Mouse (Mus musculus): ENCODE data around the gene Higd2a. TPM values are rescaled to one million over a fixed set of nuclear protein-coding genes. Genes with fewer than 3 reads are reported as not detected.

The Higd2a gene
- polyA plus RNA-seq, 1 experiment from 2014 or later: 183 TPM

DNA sequence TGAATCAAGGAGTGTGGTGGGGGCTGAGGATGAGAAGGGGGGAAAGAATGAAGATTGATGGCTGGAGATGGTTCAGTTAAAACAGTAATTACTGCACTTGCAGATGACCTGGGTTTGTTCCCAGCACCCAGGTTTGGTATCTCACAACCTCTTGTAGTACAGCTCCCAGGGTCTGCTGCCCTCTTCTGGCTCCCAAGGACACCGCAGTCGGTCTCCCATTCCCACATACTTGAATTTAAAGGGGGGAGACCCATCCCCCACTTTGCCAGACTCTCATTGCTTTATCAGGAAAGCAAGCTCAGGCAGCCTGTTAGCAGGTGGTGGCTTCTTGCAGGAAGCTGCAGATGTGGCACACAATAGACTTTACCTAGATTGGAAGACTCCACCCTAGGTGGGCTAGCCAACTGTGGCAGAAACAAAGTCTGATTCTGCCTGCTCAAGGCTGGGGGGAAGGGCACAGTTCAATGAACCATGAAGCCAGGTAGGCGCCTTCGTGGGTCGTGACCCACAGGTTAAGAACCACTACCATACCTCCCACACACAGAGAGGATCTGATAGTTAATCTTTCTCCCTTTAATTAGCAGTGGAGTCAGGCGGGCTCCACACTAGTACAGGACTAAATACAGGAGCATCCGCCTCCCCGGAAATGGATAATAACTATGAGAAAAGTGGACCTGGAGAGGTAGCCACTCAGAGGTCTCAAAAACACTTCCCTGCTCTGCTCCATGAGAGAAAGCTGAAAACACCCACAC is 24.2 kb upstream of the Higd2a start:
- WGBS: 36% methylated on average over 8 of the region's 8 CpGs
- Histone ChIP-seq H3K4me1 (peaks cover 9% of the 10 kb centered on the region), H3K9ac (no peak overlapping the region), H3K36me3 (peaks cover 13% of the 10 kb centered on the region), H3K4me2 (replicated peaks) (peak overlapping the region; percentile 82), H3K27ac (replicated peaks) (peak overlapping the region; percentile 59; the same call in 1 of the 2 replicates), H3K27me3 (no peaks in the 10 kb centered on the region; the same call in 1 of the 2 replicates), H3K9me3 (replicated peaks) (no peaks in the 10 kb centered on the region), H3K4me3 (replicated peaks) (peak overlapping the region; percentile 97)
- ATAC-seq (ENCODE audit: insufficient number of reproducible peaks, low FRiP score, low TSS enrichment, low read depth): peak; percentile 47

DNA sequence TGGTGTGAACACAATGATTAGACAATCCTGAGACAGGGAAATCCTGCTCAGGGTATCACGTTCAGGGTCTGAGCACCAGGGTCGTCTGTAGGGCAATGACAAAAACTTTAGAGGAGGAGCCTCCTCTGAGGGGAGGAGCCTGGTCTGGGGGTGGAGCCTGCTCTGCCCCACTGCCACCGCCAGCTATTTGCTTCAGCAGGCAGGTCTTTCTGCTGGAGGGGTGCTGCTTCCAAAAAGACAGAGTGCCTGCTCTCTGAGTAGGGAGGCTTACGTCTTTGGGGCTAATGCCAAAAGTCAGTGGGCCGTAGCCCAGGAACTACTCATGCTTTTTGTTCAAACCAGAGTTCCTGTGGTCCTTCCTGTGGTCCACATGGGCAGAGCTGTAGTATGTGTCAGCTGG is 21.6 kb upstream of the Higd2a start:
- ATAC-seq (ENCODE audit: insufficient number of reproducible peaks, low FRiP score, low TSS enrichment, low read depth): no peak
- Histone ChIP-seq H3K27ac (replicated peaks) (no peak overlapping the region), H3K27me3 (no peaks in the 10 kb centered on the region; the same call in 1 of the 2 replicates), H3K4me1 (peaks cover 9% of the 10 kb centered on the region), H3K4me2 (replicated peaks) (no peak overlapping the region), H3K9me3 (replicated peaks) (no peaks in the 10 kb centered on the region), H3K4me3 (replicated peaks) (no peak overlapping the region), H3K9ac (no peak overlapping the region), H3K36me3 (no peaks in the 10 kb centered on the region)
- WGBS: 44% methylated on average over 5 of the region's 5 CpGs

DNA sequence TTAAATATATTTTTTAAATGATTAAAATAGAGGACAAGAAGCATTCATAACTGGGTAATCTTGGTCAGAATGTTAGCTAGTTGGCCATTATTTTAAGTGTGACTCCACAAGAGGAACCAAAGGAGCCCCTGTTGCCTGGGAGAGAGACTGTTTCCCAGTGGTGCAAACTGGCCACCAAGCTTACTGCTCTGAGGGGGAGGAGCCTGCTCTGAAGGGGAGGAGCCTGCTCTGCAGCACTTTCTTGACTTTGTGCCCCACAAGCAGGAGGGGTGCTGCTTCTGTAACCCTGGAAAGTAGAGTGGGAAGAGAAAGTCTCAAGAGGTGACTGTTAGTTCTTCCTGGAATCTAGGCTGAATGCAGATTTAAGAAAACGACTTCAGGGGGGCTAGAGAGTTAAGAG is 20.7 kb upstream of the Higd2a start:
- H3K4me2 ChIP-seq (replicated peaks): no peak overlapping the region
- WGBS: 35% methylated on average over 1 of the region's 1 CpGs
- no peaks in the 10 kb centered on the region for H3K9me3 ChIP-seq (replicated peaks)
- ATAC-seq (ENCODE audit: insufficient number of reproducible peaks, low FRiP score, low TSS enrichment, low read depth): no peak
- no peaks in the 10 kb centered on the region for H3K36me3 ChIP-seq
- no peak overlapping the region for H3K9ac ChIP-seq
- H3K4me3 ChIP-seq (replicated peaks): no peak overlapping the region
- H3K27ac ChIP-seq (replicated peaks): no peak overlapping the region
- no peaks in the 10 kb centered on the region; the same call in 1 of the 2 replicates for H3K27me3 ChIP-seq
- peaks cover 3% of the 10 kb centered on the region for H3K4me1 ChIP-seq

DNA sequence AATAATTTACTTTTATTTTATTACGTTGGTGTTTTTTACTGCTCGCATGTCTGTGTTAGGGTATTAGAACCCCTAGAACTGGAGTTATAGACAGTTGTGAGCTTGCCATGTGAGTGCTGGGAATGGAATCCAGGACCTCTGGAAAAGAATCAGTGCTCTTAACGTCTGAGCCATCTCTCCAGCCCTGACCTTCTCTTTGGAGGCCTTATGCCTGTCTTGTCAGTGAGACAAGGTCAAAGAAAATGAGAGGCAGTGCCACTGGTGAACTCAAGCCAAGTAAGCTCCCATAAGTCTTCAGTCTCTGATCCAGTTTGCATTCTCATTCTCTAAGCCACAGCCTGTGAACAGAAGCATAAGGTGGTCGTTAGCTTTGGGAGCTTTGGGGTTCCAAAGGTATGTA is 19.3 kb upstream of the Higd2a start:
- H3K9me3 ChIP-seq (replicated peaks): no peaks in the 10 kb centered on the region
- no peak overlapping the region for H3K4me2 ChIP-seq (replicated peaks)
- H3K9ac ChIP-seq: no peak overlapping the region
- H3K36me3 ChIP-seq: no peaks in the 10 kb centered on the region
- no peak overlapping the region for H3K4me3 ChIP-seq (replicated peaks)
- no peak for ATAC-seq (ENCODE audit: insufficient number of reproducible peaks, low FRiP score, low TSS enrichment, low read depth)
- no peak overlapping the region for H3K27ac ChIP-seq (replicated peaks)
- WGBS: 71% methylated on average over 4 of the region's 4 CpGs
- no peaks in the 10 kb centered on the region; the same call in 1 of the 2 replicates for H3K27me3 ChIP-seq
- H3K4me1 ChIP-seq: peaks cover 10% of the 10 kb centered on the region

DNA sequence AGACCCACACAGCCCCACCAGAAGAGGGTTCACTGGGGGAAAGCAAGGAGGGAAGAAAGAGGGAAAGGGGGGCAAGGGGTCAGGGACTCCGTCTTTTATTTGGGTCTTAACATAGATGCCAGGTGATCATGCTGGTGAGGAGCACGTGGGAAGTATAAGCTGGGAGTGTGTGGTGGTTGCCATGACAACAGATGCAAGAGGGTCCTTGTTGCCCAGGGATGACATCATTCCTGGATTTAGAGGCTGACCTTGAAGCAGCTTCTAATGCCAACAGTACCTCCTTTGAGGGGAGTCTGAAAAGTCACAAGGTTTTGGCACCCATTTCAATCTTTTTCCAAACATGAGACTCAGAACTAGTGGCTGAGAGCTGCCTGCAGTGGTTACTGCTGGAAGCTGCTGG is 18.4 kb upstream of the Higd2a start:
- no peak for ATAC-seq (ENCODE audit: insufficient number of reproducible peaks, low FRiP score, low TSS enrichment, low read depth)
- Histone ChIP-seq H3K4me2 (replicated peaks) (no peak overlapping the region), H3K27me3 (no peaks in the 10 kb centered on the region; the same call in 1 of the 2 replicates), H3K27ac (replicated peaks) (no peak overlapping the region), H3K4me3 (replicated peaks) (no peak overlapping the region), H3K4me1 (peaks cover 19% of the 10 kb centered on the region), H3K36me3 (peaks cover 4% of the 10 kb centered on the region; the same call in 1 of the 2 replicates), H3K9me3 (replicated peaks) (no peaks in the 10 kb centered on the region), H3K9ac (no peak overlapping the region)
- 41% methylated on average over 2 of the region's 2 CpGs for WGBS

- Histone ChIP-seq H3K9me3 (replicated peaks) (no peaks in the 10 kb centered on the region), H3K9ac (no peak overlapping the region), H3K27ac (replicated peaks) (no peak overlapping the region), H3K4me2 (replicated peaks) (no peak overlapping the region), H3K27me3 (no peaks in the 10 kb centered on the region; the same call in 1 of the 2 replicates), H3K4me1 (peaks cover 23% of the 10 kb centered on the region), H3K36me3 (peaks cover 13% of the 10 kb centered on the region), H3K4me3 (replicated peaks) (no peak overlapping the region)
- ATAC-seq (ENCODE audit: insufficient number of reproducible peaks, low FRiP score, low TSS enrichment, low read depth): no peak
- 79% methylated on average over 4 of the region's 4 CpGs for WGBS
Measured at GRCm38 (mm10) chr13:54572621-54573020, 17.4 kb upstream of the Higd2a start.

DNA sequence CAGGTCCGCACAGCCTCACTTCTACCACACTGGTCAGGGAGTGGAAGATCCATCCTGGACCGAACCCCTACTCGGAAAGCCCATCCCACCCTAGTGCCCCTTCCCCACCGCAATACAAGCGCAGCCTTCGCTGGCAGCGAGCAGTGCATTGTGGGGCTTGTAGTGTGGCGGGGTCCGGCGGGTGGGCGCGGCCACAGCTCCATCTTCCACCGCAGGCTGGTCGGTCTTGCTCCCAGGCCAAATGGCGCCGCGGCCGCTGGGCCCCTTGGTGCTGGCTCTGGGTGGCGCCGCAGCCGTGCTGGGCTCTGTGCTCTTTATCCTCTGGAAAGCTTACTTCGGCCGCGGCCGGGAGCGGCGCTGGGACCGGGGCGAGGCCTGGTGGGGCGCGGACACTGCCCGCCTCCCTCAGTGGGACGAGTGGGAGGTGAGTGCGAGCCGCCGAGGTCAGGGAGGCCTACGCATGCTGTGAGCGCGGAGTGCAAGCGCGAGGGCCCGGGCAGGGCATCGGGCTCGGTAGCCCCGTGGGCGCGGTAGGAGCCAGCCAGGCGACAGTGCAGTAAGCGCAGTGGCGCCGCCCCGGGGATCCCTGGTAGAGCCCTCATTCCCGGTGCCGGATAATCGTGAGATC is 15.0 kb upstream of the Higd2a start, which contains the start of gene Arl10:
Gene Arl10 (plus strand): TSS at position 162 of the 628 bp plus-strand sequence.
- Histone ChIP-seq H3K27me3 (no peaks in the 10 kb centered on the region; the same call in 1 of the 2 replicates), H3K4me2 (replicated peaks) (peak within 1 kb of the TSS; percentile 71), H3K9ac (peak within 1 kb of the TSS; percentile 86), H3K9me3 (replicated peaks) (no peaks in the 10 kb centered on the region), H3K36me3 (peaks cover 34% of the 10 kb centered on the region), H3K4me1 (peaks cover 23% of the 10 kb centered on the region), H3K4me3 (replicated peaks) (peak within 1 kb of the TSS; percentile 93), H3K27ac (replicated peaks) (peak within 1 kb of the TSS; percentile 79)
- under 1% methylated on average over 55 of the region's 55 CpGs for WGBS
- peak; percentile 88 for ATAC-seq (ENCODE audit: insufficient number of reproducible peaks, low FRiP score, low TSS enrichment, low read depth)

DNA sequence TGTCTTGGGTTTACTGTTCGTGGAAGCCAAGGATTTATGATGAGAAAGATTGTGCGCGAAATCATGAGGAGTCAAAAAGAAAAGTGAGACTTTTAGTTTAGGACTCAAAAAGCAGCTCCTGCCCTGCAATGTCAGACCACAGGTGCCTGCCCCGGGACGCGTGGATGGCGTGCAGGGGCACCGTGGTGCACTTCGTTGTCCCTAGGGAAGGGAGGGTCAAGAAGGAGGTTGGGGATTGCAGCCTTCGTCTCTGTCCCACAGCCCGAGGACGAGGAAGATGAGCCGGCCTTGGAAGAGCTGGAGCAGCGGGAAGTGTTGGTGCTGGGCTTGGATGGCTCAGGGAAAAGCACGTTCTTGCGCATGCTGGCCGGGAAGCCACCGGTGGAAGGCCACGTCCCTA is 14.5 kb upstream of the Higd2a start:
- ATAC-seq (ENCODE audit: insufficient number of reproducible peaks, low FRiP score, low TSS enrichment, low read depth): no peak
- 2% methylated on average over 19 of the region's 19 CpGs for WGBS
- H3K4me1 ChIP-seq: peaks cover 23% of the 10 kb centered on the region
- H3K9ac ChIP-seq: peak overlapping the region; percentile 86
- H3K4me2 ChIP-seq (replicated peaks): peak overlapping the region; percentile 71
- H3K27ac ChIP-seq (replicated peaks): peak overlapping the region; percentile 79
- H3K36me3 ChIP-seq: peaks cover 38% of the 10 kb centered on the region
- peak overlapping the region; percentile 93 for H3K4me3 ChIP-seq (replicated peaks)
- H3K27me3 ChIP-seq: no peaks in the 10 kb centered on the region; the same call in 1 of the 2 replicates
- no peaks in the 10 kb centered on the region for H3K9me3 ChIP-seq (replicated peaks)

- WGBS: 80% methylated on average over 21 of the region's 21 CpGs
- Histone ChIP-seq H3K4me3 (replicated peaks) (no peak overlapping the region), H3K4me2 (replicated peaks) (no peak overlapping the region), H3K4me1 (peaks cover 23% of the 10 kb centered on the region), H3K27me3 (no peaks in the 10 kb centered on the region), H3K9ac (no peak overlapping the region), H3K27ac (replicated peaks) (no peak overlapping the region), H3K36me3 (peaks cover 55% of the 10 kb centered on the region), H3K9me3 (replicated peaks) (no peaks in the 10 kb centered on the region)
- ATAC-seq (ENCODE audit: insufficient number of reproducible peaks, low FRiP score, low TSS enrichment, low read depth): no peak
Measured at GRCm38 (mm10) chr13:54577652-54578507, 12.1 kb upstream of the Higd2a start.

- H3K9me3 ChIP-seq (replicated peaks): no peaks in the 10 kb centered on the region
- H3K27me3 ChIP-seq: no peaks in the 10 kb centered on the region
- H3K4me2 ChIP-seq (replicated peaks): no peak overlapping the region
- no peak overlapping the region for H3K9ac ChIP-seq
- no peak overlapping the region for H3K4me3 ChIP-seq (replicated peaks)
- H3K4me1 ChIP-seq: peaks cover 7% of the 10 kb centered on the region
- ATAC-seq (ENCODE audit: insufficient number of reproducible peaks, low FRiP score, low TSS enrichment, low read depth): no peak
- WGBS: 81% methylated on average over 2 of the region's 2 CpGs
- H3K36me3 ChIP-seq: peaks cover 89% of the 10 kb centered on the region
- no peak overlapping the region for H3K27ac ChIP-seq (replicated peaks)
Measured at GRCm38 (mm10) chr13:54581385-54581784, 8.6 kb upstream of the Higd2a start.

- H3K4me2 ChIP-seq (replicated peaks): no peak overlapping the region
- H3K27ac ChIP-seq (replicated peaks): no peak overlapping the region
- 84% methylated on average over 10 of the region's 10 CpGs for WGBS
- H3K4me1 ChIP-seq: no peaks in the 10 kb centered on the region
- H3K9me3 ChIP-seq (replicated peaks): no peaks in the 10 kb centered on the region
- ATAC-seq (ENCODE audit: insufficient number of reproducible peaks, low FRiP score, low TSS enrichment, low read depth): no peak
- no peaks in the 10 kb centered on the region for H3K27me3 ChIP-seq
- H3K4me3 ChIP-seq (replicated peaks): no peak overlapping the region
- H3K9ac ChIP-seq: no peak overlapping the region
- peaks cover 86% of the 10 kb centered on the region for H3K36me3 ChIP-seq
Measured at GRCm38 (mm10) chr13:54582126-54582525, 7.9 kb upstream of the Higd2a start.
